Mouse (Mus musculus) urinary bladder, postnatal 36 days (tissue): ENCODE results near the gene Il1r1.

ENCODE experiments used
- DNase-seq, 2 experiments: peaks; one replicate each; pipeline ENCODE4 v3.0.0; 2022; ENCODE audit warnings: low spot score in 2 of 2, mixed read lengths in 1 of 2

The Il1r1 gene

GRCm38 (mm10) chr1:40362784-40363183 is 137.9 kb downstream of the Il1r1 start:
- no peak for DNase-seq
